In the genomic region with DNA sequence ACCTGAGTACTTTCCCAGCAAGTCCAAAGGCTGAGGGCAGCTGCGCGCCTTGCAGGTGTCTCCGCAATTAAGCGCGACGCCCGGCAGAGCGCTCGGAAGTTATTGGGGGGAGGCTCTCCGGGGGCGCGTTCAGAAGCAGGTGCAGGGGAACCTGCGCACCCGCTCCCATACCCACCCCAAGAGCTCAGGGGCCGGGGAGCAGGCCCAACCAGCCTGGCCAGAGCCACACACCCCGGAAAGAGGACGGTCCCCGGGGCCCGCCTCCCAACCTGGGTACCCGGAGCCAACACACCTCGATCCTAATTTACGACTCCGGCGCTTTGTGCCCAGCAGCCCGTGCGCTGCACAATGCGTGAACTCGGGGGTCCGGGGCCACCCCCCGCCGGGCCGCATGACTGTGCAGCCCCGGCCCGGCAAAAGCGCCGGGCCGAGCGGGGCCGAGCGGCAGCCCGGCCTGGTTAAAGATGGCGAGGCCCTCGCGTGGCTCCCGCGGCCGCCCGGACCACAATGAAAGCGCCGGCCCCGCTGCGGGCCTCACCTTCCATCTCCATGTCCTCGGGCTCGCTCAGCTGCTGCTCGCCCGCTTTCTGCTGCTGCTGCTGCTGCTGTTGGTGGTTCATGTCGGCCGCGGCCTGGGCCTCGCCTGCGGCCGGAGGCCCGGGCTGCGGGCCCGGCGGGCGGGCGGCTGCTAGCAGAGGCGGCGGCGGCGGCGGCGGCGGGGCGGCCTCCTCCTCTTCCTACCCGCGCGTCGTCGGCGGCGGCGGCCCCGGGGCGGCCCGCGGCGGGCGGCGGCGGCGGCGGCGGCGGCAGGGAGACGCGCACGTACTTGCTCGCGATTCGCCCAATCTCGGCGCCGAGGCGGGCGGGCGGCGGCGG, we compare ENCODE assay signal across 8 mouse cellular contexts. TPM values are rescaled to one million over a fixed set of nuclear protein-coding genes. Genes with fewer than 3 reads are reported as not detected.
A peak's percentile ranks its signal among the peaks of the same experiment; 100 is the strongest.
DNase-seq lines count a peak whose midpoint lies in the region; ATAC-seq and TF ChIP-seq lines count a peak whose summit lies in the region.

No protein-coding gene starts in this region.

- peak overlapping the region; percentile 18; the same call in 1 of the 2 replicates for H3K27ac ChIP-seq in CH12.LX (ENCODE audit: insufficient read depth, low read depth)
- H3K27ac ChIP-seq in spleen, adult 2 months (ENCODE audit: insufficient read depth, low read length): peak overlapping the region; percentile 72

- TF ChIP-seq CTCF in CH12.LX (conservative IDR thresholded peaks at IDR 0.05 in 1 of 2, IDR thresholded peaks at IDR 0.05 in 1 of 2; ENCODE audit: low read depth in 2 of 2, low read length in 2 of 2): no peak
- TF ChIP-seq CTCF in spleen, adult 2 months (IDR thresholded peaks at IDR 0.05; ENCODE audit: extremely low read depth, insufficient read depth, insufficient read length, insufficient replicate concordance): no peak

- WGBS in spleen, adult 2 months: 10% methylated on average over 109 of the region's 110 CpGs

- H3K36me3 ChIP-seq in CH12.LX (replicated peaks in 1 of 2; ENCODE audit: control insufficient read depth in 1 of 2, insufficient read depth in 1 of 2, low read length in 1 of 2): peaks cover 2 to 25% of the 10 kb centered on the region in 2 experiments
- H3K36me3 ChIP-seq in spleen, adult 2 months (ENCODE audit: control insufficient read depth, insufficient read depth, low read length): no peaks in the 10 kb centered on the region

- peak overlapping the region; percentile 99; the same call in 1 of the 2 replicates for H3K4me2 ChIP-seq in CH12.LX (ENCODE audit: insufficient read depth, low read depth, poor library complexity, severe bottlenecking)

- TF ChIP-seq POLR2A in CH12.LX (IDR thresholded peaks at IDR 0.05; ENCODE audit: low read depth, low read length): no peak
- no peak for TF ChIP-seq POLR2A in spleen, adult 2 months (IDR thresholded peaks at IDR 0.05; ENCODE audit: low read depth, low read length)

- no peaks in the 10 kb centered on the region for H3K9me3 ChIP-seq in CH12.LX (replicated peaks; ENCODE audit: low read length)

- peaks cover 1% of the 10 kb centered on the region for H3K27me3 ChIP-seq in CH12.LX (replicated peaks)
- no peaks in the 10 kb centered on the region for H3K27me3 ChIP-seq in spleen, adult 2 months (ENCODE audit: control insufficient read depth, insufficient read depth, low read length)

- in situ Hi-C loops in CH12.LX (cut with MboI; ENCODE audit: low pct_ligation_motif_present, low pct_unique_long_range_greater_than_20kb, low sequenced_read_pairs): no loop called here

- peak; percentile 13 for ATAC-seq in granulocyte monocyte progenitor cell, adult 5-6 weeks (replicated peaks; ENCODE audit: poor library complexity, severe bottlenecking)

- dilution Hi-C loops in CH12.LX (cut with MboI; ENCODE audit: extremely low pct_ligation_motif_present, extremely low pct_unique_long_range_greater_than_20kb, low sequenced_read_pairs): no loop called here

- no peak for TF ChIP-seq RAD21 in CH12.LX (IDR thresholded peaks at IDR 0.05; ENCODE audit: low read depth, low read length)

- H3K4me1 ChIP-seq in CH12.LX (ENCODE audit: control insufficient read depth in 1 of 2, insufficient read depth in 2 of 2): peaks cover 19 to 48% of the 10 kb centered on the region in 2 experiments
- peaks cover 18% of the 10 kb centered on the region; the same call in 1 of the 2 replicates for H3K4me1 ChIP-seq in spleen, adult 2 months (ENCODE audit: control insufficient read depth, insufficient read depth, insufficient read length)

- TF ChIP-seq EP300 in CH12.LX (IDR thresholded peaks at IDR 0.05; ENCODE audit: low read length): no peak

- H3K79me2 ChIP-seq in CH12.LX (replicated peaks; ENCODE audit: control insufficient read depth, extremely low read depth, insufficient read depth, poor library complexity, severe bottlenecking): peaks cover 56% of the 10 kb centered on the region

- DNase-seq in 3134 (ENCODE audit: extremely low read depth, insufficient read length, low spot score): peak; percentile 58
- no peak for DNase-seq in CH12.LX (ENCODE audit: extremely low read depth)
- peak; percentile 61 to 65 for DNase-seq in cerebellum, postnatal 14 days
- DNase-seq in kidney, adult 18-20 months: peak; percentile 69
- DNase-seq in lung, postnatal 14 days: peak; percentile 32
- DNase-seq in spleen, adult 2 months (ENCODE audit: low read depth in 1 of 2, low spot score in 2 of 2): peak in 1 of 2 experiments; percentile 42
- no peak for DNase-seq in frontal cortex, adult 2 months (ENCODE audit: extremely low spot score in 1 of 2, low spot score in 1 of 2)

- peak overlapping the region; percentile 74 to 86 (median 85) for H3K4me3 ChIP-seq in CH12.LX (replicated peaks in 1 of 3; ENCODE audit: low read depth in 2 of 3, low read length in 2 of 3, poor library complexity in 1 of 3)
- H3K4me3 ChIP-seq in spleen, adult 2 months (ENCODE audit: extremely low read depth, insufficient read depth, insufficient read length): peak overlapping the region; percentile 90

- H3K9ac ChIP-seq in CH12.LX (ENCODE audit: insufficient read depth, low read depth): peak overlapping the region; percentile 99

TF ChIP-seq in CH12.LX, 34 proteins besides CTCF, POLR2A, EP300 and RAD21:
- TF ChIP-seq MYC (IDR thresholded peaks at IDR 0.05; ENCODE audit: low read depth, low read length) (0 out of 2 replicates have a peak, but pooled peaks have one; percentile 8), NRF1 (IDR thresholded peaks at IDR 0.05; ENCODE audit: low read depth, low read length) (0 out of 2 replicates have a peak, but pooled peaks have one; percentile 26), MXI1 (IDR thresholded peaks at IDR 0.05; ENCODE audit: low read depth, low read length) (peak; percentile 20), HCFC1 (IDR thresholded peaks at IDR 0.05; ENCODE audit: low read depth, low read length) (no peak)

RNA-seq across cellular contexts. Expression of a gene that starts 54.2 kb away (rescaled TPM):
- total RNA-seq in CH12.LX (2012; rRNA removed) (113 and 140 TPM in 2 replicates), CH12.LX (2014; rRNA removed) (143 and 169 TPM in 2 replicates)
- 156 and 169 TPM in 2 replicates for polyA plus RNA-seq in CH12.LX (2012; ENCODE audit: insufficient read length, low read depth)
- total RNA-seq in granulocyte monocyte progenitor cell, adult 5-6 weeks (2014; fragmentation: Nextera tagmentation): 130 and 144 TPM in 2 replicates
- total RNA-seq in granulocyte monocyte progenitor cell, adult 5-6 weeks (2017): 142 and 158 TPM in 2 replicates
- polyA plus RNA-seq in spleen, adult 2 months (2012; rRNA removed): 22.2 and 26.3 TPM in 2 replicates
- polyA plus RNA-seq in frontal cortex, adult 2 months (2012; rRNA removed): 110 and 118 TPM in 2 replicates

RNA-seq across cellular contexts. Expression of a gene that starts 57.3 kb away (rescaled TPM):
- not detected in 2 replicates for total RNA-seq in CH12.LX (2012; rRNA removed)
- total RNA-seq in CH12.LX (2014; rRNA removed): not detected in 2 replicates
- polyA plus RNA-seq in CH12.LX (2012; ENCODE audit: insufficient read length, low read depth): not detected in 2 replicates
- total RNA-seq in granulocyte monocyte progenitor cell, adult 5-6 weeks (2014; fragmentation: Nextera tagmentation): not detected in 2 replicates
- not detected in 2 replicates for total RNA-seq in granulocyte monocyte progenitor cell, adult 5-6 weeks (2017)
- polyA plus RNA-seq in spleen, adult 2 months (2012; rRNA removed): not detected in 2 replicates
- polyA plus RNA-seq in frontal cortex, adult 2 months (2012; rRNA removed): 0.80 TPM in 1 of 2 replicates, not detected in the other

Comparison
In these comparisons a context has a peak if more than half of its experiments do, and no peak if none do; other contexts are left out.
1. DNase-seq: peak in 3134 (single experiment), cerebellum, postnatal 14 days (2 of 2), kidney, adult 18-20 months (single experiment) and lung, postnatal 14 days (single experiment); none in CH12.LX (single experiment) and frontal cortex, adult 2 months (0 of 2).